Mouse (Mus musculus): ENCODE measurements around the gene Tsr1. TPM values are rescaled to one million over a fixed set of nuclear protein-coding genes. Genes with fewer than 3 reads are reported as not detected.
A peak's percentile ranks its signal among the peaks of the same experiment; 100 is the strongest.

The Tsr1 gene
- polyA plus RNA-seq, 1 experiment, result 8.9 TPM

GRCm38 (mm10) chr11:74927236-74927725, 29.4 kb downstream of the Tsr1 start:
- no peak for DNase-seq (ENCODE audit: low read depth in 1 of 2, low spot score in 2 of 2)
- Histone ChIP-seq H3K36me3 (ENCODE audit: control insufficient read depth, insufficient read depth, low read length) (peaks cover 4% of the 10 kb centered on the region), H3K4me3 (ENCODE audit: extremely low read depth, insufficient read depth, insufficient read length) (no peak overlapping the region; the same call in 1 of the 2 replicates), H3K27ac (ENCODE audit: insufficient read depth, low read length) (no peak overlapping the region), H3K4me1 (ENCODE audit: control insufficient read depth, insufficient read depth, insufficient read length) (peaks cover 2% of the 10 kb centered on the region; the same call in 1 of the 2 replicates), H3K27me3 (ENCODE audit: control insufficient read depth, insufficient read depth, low read length) (no peaks in the 10 kb centered on the region)
- TF ChIP-seq CTCF (IDR thresholded peaks at IDR 0.05; ENCODE audit: extremely low read depth, insufficient read depth, insufficient read length, insufficient replicate concordance), result no peak
- WGBS, result 64% methylated on average over 2 of the region's 2 CpGs

- no peak overlapping the region for H3K4me3 ChIP-seq (ENCODE audit: extremely low read depth, insufficient read depth, insufficient read length)
- peaks cover 13% of the 10 kb centered on the region for H3K36me3 ChIP-seq (ENCODE audit: control insufficient read depth, insufficient read depth, low read length)
- TF ChIP-seq POLR2A (IDR thresholded peaks at IDR 0.05; ENCODE audit: low read depth, low read length) (no peak), CTCF (IDR thresholded peaks at IDR 0.05; ENCODE audit: extremely low read depth, insufficient read depth, insufficient read length, insufficient replicate concordance) (no peak)
- no peak overlapping the region for H3K27ac ChIP-seq (ENCODE audit: insufficient read depth, low read length)
- no peak for DNase-seq (ENCODE audit: low read depth in 1 of 2, low spot score in 2 of 2)
- peaks cover 2% of the 10 kb centered on the region; the same call in 1 of the 2 replicates for H3K4me1 ChIP-seq (ENCODE audit: control insufficient read depth, insufficient read depth, insufficient read length)
- WGBS, result 90% methylated on average over 4 of the region's 4 CpGs
- H3K27me3 ChIP-seq (ENCODE audit: control insufficient read depth, insufficient read depth, low read length), result no peaks in the 10 kb centered on the region
Measured at GRCm38 (mm10) chr11:74929111-74929510, 31.2 kb downstream of the Tsr1 start.

DNA sequence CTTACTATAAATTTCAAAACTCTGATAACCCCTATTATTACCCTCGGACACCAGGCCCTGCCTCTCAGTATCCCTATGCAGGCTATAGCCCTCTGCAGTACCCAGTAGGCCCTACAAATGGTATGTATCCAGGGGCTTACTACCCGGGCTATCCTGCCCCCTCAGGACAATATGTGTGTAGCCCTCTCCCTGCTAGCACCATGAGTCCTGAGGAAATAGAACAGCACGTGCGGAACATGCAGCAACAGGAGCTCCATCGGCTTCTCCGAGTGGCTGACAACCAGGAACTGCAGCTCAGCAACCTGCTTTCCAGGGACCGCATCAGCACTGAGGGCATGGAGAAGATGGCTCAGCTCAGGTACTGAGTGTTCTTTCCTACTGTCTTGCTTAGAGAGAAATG, 32.5 kb downstream of the Tsr1 start:
- Histone ChIP-seq H3K4me1 (ENCODE audit: control insufficient read depth, insufficient read depth, insufficient read length) (peaks cover 2% of the 10 kb centered on the region; the same call in 1 of the 2 replicates), H3K36me3 (ENCODE audit: control insufficient read depth, insufficient read depth, low read length) (peaks cover 20% of the 10 kb centered on the region), H3K27ac (ENCODE audit: insufficient read depth, low read length) (no peak overlapping the region), H3K27me3 (ENCODE audit: control insufficient read depth, insufficient read depth, low read length) (no peaks in the 10 kb centered on the region), H3K4me3 (ENCODE audit: extremely low read depth, insufficient read depth, insufficient read length) (no peak overlapping the region)
- DNase-seq (ENCODE audit: low read depth in 1 of 2, low spot score in 2 of 2), result no peak
- TF ChIP-seq POLR2A (IDR thresholded peaks at IDR 0.05; ENCODE audit: low read depth, low read length), result no peak
- TF ChIP-seq CTCF (IDR thresholded peaks at IDR 0.05; ENCODE audit: extremely low read depth, insufficient read depth, insufficient read length, insufficient replicate concordance), result no peak
- 97% methylated on average over 7 of the region's 7 CpGs for WGBS

DNA sequence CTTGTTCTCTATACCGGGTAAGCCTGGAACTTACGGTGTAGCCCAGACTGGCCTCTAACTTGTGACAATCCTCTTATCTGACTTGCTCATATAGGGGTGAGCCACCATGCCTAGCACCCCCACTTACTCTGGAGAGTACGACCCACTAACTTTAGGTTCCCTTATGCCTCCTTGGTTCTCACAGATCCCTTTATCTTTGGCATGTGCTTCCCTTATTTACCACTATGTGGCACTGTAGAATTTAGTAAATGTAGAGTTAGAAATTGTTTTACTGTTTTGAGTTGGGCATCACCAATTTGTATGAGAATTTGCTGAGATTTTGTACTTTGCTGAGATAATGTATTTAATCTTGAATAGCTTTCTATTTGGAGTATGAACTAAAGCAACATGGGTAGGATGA, 48.5 kb downstream of the Tsr1 start:
- no peaks in the 10 kb centered on the region for H3K27me3 ChIP-seq (ENCODE audit: control insufficient read depth, insufficient read depth, low read length)
- 79% methylated on average over 3 of the region's 3 CpGs for WGBS
- no peaks in the 10 kb centered on the region for H3K4me1 ChIP-seq (ENCODE audit: control insufficient read depth, insufficient read depth, insufficient read length)
- DNase-seq (ENCODE audit: low read depth in 1 of 2, low spot score in 2 of 2), result peak in 1 of 2 experiments; percentile 12
- TF ChIP-seq CTCF (IDR thresholded peaks at IDR 0.05; ENCODE audit: extremely low read depth, insufficient read depth, insufficient read length, insufficient replicate concordance) (no peak), POLR2A (IDR thresholded peaks at IDR 0.05; ENCODE audit: low read depth, low read length) (no peak)
- H3K27ac ChIP-seq (ENCODE audit: insufficient read depth, low read length), result no peak overlapping the region
- no peak overlapping the region for H3K4me3 ChIP-seq (ENCODE audit: extremely low read depth, insufficient read depth, insufficient read length)
- H3K36me3 ChIP-seq (ENCODE audit: control insufficient read depth, insufficient read depth, low read length), result peaks cover 10% of the 10 kb centered on the region

DNA sequence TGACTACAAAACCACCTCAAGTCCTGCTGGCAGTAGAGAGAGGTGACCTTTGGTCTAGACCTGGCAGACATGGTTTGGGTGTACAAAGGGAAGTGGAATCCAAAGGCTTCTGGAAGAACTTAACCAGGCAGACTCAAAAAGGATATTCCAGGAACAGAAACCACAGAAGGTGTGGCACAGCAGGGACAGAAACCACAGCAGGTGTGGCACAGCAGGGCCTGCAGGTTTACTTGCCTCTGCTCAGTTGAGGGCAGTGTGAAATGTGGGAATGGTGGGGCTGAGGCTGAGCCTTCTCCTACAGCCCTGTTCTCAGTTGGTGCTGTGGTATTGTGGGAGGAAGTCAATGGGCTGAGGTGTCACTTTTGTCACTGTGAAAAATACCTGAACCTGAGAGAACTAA, 57.0 kb downstream of the Tsr1 start:
- DNase-seq (ENCODE audit: low read depth in 1 of 2, low spot score in 2 of 2), result peak in 1 of 2 experiments; percentile 7
- Histone ChIP-seq H3K27me3 (ENCODE audit: control insufficient read depth, insufficient read depth, low read length) (no peaks in the 10 kb centered on the region), H3K36me3 (ENCODE audit: control insufficient read depth, insufficient read depth, low read length) (no peaks in the 10 kb centered on the region; the same call in 1 of the 2 replicates), H3K27ac (ENCODE audit: insufficient read depth, low read length) (0 out of 2 replicates have a peak overlapping the region, but pooled peaks have one; percentile 4), H3K4me3 (ENCODE audit: extremely low read depth, insufficient read depth, insufficient read length) (no peak overlapping the region), H3K4me1 (ENCODE audit: control insufficient read depth, insufficient read depth, insufficient read length) (peaks cover 3% of the 10 kb centered on the region; the same call in 1 of the 2 replicates)
- TF ChIP-seq POLR2A (IDR thresholded peaks at IDR 0.05; ENCODE audit: low read depth, low read length) (no peak), CTCF (IDR thresholded peaks at IDR 0.05; ENCODE audit: extremely low read depth, insufficient read depth, insufficient read length, insufficient replicate concordance) (no peak)

- DNase-seq (ENCODE audit: low read depth in 1 of 2, low spot score in 2 of 2), result no peak
- H3K36me3 ChIP-seq (ENCODE audit: control insufficient read depth, insufficient read depth, low read length), result no peaks in the 10 kb centered on the region; the same call in 1 of the 2 replicates
Measured at GRCm38 (mm10) chr11:74956006-74956405, 58.1 kb downstream of the Tsr1 start.

GRCm38 (mm10) chr11:74957600-74957999, 59.7 kb downstream of the Tsr1 start:
- TF ChIP-seq POLR2A (IDR thresholded peaks at IDR 0.05; ENCODE audit: low read depth, low read length), result no peak
- TF ChIP-seq CTCF (IDR thresholded peaks at IDR 0.05; ENCODE audit: extremely low read depth, insufficient read depth, insufficient read length, insufficient replicate concordance), result no peak
- 88% methylated on average over 2 of the region's 2 CpGs for whole genome bisulfite sequencing
- Histone ChIP-seq H3K36me3 (ENCODE audit: control insufficient read depth, insufficient read depth, low read length) (no peaks in the 10 kb centered on the region; the same call in 1 of the 2 replicates), H3K27ac (ENCODE audit: insufficient read depth, low read length) (no peak overlapping the region), H3K27me3 (ENCODE audit: control insufficient read depth, insufficient read depth, low read length) (no peaks in the 10 kb centered on the region), H3K4me1 (ENCODE audit: control insufficient read depth, insufficient read depth, insufficient read length) (peaks cover 3% of the 10 kb centered on the region; the same call in 1 of the 2 replicates), H3K4me3 (ENCODE audit: extremely low read depth, insufficient read depth, insufficient read length) (no peak overlapping the region)
- DNase-seq (ENCODE audit: low read depth in 1 of 2, low spot score in 2 of 2), result no peak

More at GRCm38 (mm10) chr11:74956006-74956405, 58.1 kb downstream of the Tsr1 start:
- no peak overlapping the region for H3K27ac ChIP-seq (ENCODE audit: insufficient read depth, low read length)
- no peaks in the 10 kb centered on the region for H3K27me3 ChIP-seq (ENCODE audit: control insufficient read depth, insufficient read depth, low read length)
- TF ChIP-seq POLR2A (IDR thresholded peaks at IDR 0.05; ENCODE audit: low read depth, low read length) (no peak), CTCF (IDR thresholded peaks at IDR 0.05; ENCODE audit: extremely low read depth, insufficient read depth, insufficient read length, insufficient replicate concordance) (no peak)
- no peak overlapping the region for H3K4me3 ChIP-seq (ENCODE audit: extremely low read depth, insufficient read depth, insufficient read length)
- peaks cover 3% of the 10 kb centered on the region; the same call in 1 of the 2 replicates for H3K4me1 ChIP-seq (ENCODE audit: control insufficient read depth, insufficient read depth, insufficient read length)

Other genes with a start within 250 kb of the Tsr1 start
- 24.7 and 27.6 TPM in 2 replicates for gene Cluh, start 248.6 kb upstream of the Tsr1 start, polyA plus RNA-seq (2012; rRNA removed)
- 9.0 and 10.0 TPM in 2 replicates for gene Pafah1b1, start 173.4 kb upstream of the Tsr1 start, polyA plus RNA-seq (2012; rRNA removed)
- gene Mettl16, start 127.2 kb upstream of the Tsr1 start, polyA plus RNA-seq (2012; rRNA removed), result 3.2 and 3.9 TPM in 2 replicates
- gene Mnt, start 67.2 kb upstream of the Tsr1 start, polyA plus RNA-seq (2012; rRNA removed), result 25.2 and 31.8 TPM in 2 replicates
- 7.3 and 7.7 TPM in 2 replicates for gene Sgsm2, start 1.0 kb upstream of the Tsr1 start, polyA plus RNA-seq (2012; rRNA removed)
- 28.6 and 31.5 TPM in 2 replicates for gene Smg6, start 27.8 kb downstream of the Tsr1 start, polyA plus RNA-seq (2012; rRNA removed)
- 3.0 and 3.3 TPM in 2 replicates for gene Srr, start 27.9 kb downstream of the Tsr1 start, polyA plus RNA-seq (2012; rRNA removed)